Mouse (Mus musculus): ENCODE results near the gene Eci3.
"Not testable (repeated sequence)": the region's sequence is repeated elsewhere in the genome, so short reads cannot be mapped to it uniquely, and the experiment has no call there.

Eci3 gene

DNA sequence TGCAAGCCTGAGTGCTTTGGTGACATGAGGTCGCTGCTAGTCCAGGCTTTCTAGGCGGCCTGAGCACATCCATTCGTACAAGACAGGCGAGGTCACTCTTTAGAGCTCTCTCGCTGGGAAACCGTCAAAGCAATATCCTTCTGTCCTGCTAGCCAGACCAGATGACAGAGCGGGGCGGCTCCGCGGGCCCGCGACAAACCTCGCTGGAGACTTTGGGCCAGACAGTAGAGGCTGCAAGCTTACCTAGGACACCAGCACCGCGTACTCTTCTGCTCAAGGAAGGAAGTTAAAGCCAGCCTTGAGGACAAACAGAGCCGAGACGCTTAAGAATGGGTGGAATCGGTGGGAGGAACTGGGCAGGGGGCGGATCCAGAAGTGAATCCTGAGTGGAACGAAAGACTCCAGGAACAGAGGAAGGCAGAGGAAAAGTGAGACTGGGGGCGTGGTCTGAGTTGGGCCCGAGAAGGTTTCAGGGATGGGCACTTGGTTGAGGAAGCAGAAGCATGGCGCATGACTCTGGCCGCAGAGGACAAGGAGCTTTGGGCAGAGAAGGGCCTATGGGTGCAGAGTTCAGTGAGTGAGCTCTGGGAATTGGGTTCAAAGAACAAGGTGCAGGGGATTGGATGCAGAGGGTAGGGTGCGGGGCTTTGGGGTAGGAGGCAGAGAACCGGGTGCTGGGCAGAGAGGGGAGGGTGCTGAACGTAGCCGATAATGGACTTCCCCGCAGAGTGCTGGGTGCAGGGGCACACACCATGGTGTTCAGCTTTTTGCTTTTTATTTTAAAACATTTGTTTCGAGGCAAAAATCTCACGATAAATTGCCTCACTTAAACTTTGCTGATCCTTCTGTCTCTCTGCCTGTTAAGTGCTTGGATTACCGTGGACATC, at the start of gene Eci3:
TSS of gene Eci3 (minus strand) at position 300 of the 887 bp plus-strand sequence.
- no peak for DNase-seq (ENCODE audit: extremely low read depth, low read depth)

DNA sequence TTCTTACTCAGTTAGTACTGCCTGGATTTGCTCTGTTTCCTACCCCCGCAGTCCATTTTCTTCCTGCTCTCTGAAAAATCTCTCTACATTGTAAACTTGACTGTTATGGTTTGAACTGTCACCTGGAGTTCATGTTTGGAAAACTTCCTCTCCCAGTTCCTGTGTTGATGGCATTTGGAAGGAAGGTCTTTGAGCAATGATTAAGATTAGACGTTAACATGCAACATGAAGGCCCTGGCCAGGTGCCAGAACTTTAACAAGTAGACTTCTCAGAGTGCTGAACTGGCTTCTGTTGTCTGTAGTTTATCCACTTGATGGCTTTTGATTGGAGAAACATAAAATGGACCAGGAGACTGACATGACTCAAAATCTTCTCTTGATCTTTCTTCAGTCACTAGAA, 32.3 kb upstream of the Eci3 start:
- DNase-seq (ENCODE audit: extremely low read depth, low read depth), result no peak

DNA sequence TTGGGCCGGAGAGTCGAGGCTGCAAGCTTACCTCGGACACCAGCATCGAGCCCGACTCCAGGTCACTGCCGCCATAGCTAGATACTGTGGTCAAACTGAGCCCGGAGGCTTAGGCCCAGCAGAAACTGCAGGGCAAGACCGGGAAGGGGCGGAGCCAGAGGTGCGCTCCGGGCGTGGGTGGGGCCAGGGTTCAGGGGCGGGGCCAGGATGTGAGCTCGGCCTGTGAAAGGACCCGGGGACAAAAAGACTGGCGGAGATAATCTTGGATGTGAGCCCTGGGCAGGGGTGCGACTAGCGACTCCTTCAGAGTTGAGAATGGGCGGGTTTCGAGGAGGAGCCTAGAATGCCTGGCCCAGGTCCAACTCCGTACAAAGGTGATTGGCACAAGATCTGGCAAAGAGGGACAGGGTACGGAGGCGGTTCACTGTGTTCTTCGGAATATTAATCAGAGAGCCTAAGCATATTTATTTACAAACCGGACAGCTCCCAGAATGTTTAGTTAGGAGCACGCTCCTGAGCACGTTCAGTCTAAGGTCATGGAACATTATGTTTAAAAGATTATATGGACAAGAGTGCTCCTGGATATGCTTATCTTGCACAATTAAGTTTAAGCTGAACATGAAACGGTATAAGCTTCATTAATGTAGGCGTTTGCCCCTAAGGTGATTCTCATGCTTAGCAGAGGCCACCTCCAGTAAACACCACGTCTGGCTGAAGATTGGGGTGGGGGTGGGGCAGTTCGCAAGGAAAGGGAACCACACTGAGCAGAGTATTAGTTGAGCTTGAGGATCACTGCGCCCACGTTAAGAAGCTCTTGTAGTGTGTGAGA, 30.6 kb upstream of the Eci3 start:
- DNase-seq (ENCODE audit: extremely low read depth, low read depth), result peak; percentile 94

DNA sequence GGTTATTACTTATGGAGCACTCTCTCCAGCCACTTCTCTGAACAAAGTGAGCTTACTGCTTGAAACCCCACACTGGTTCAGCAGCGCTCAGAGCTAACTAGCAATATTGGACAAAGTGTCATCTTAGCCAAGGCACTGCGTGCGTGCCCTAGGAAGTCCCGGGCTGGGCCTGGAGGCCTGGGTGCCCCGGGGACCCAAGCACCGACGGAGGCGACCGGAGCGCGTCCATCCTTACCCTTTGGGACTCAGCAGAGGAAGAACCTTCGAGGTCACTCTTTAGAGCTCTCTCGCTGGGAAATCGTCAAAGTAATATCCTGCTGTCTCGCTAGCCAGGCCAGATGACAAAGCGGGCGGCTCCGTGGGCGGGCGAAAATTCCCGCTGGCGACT, 30.0 kb upstream of the Eci3 start:
- peak; percentile 41 for DNase-seq (ENCODE audit: extremely low read depth, low read depth)

DNA sequence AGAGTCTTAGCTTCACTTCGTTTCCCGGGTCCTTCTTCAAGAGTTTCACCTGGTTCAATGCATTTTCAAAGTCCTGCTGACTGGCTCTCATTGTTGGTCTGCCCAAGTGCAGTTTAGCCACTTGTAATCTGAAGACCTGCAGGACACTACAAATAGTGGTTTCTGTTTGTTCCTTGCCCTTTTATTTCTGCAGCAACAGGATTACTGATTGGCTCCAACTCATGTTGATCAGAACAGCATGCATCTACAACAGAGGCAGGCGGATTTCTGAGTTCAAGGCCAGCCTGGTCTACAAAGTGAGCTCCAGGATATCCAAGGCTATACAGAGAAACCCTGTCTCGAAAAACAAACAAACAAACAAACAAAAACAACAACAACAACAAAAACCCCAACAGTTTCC, 29.5 kb upstream of the Eci3 start:
- no peak for DNase-seq (ENCODE audit: extremely low read depth, low read depth)

DNA sequence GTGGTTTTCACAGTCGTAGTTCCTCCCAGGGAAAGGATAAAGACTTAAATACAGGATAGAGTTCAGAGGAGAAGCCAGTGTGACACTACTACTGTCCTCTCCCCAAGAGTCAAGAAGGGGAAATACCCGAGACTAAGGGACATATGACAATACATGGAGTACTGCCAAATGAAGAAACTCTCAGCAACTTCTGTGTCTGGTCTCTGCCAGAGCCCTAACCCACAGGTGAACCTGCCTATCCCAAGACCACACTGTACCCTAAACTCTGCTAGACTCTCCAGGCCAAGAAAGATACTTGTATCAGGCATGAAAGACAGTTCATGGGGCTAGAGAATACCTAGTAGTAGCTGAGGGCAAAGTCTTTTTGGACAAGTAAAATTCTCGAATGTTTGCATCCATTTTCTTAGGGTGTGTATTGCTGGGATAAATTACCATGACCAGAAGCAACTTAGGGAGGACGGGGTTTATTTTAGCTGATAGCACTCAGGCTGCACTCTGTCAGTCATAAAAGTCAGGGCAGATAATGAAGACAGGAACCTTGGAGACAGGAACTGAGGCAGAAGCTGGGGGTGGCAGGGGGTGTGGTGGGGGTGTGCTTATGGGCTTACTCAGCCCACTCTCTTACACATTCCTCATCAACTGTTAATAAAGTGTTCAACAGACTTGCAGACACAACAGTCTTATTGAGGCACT, 28.1 kb upstream of the Eci3 start:
- DNase-seq (ENCODE audit: extremely low read depth, low read depth), result peak; percentile 26

DNA sequence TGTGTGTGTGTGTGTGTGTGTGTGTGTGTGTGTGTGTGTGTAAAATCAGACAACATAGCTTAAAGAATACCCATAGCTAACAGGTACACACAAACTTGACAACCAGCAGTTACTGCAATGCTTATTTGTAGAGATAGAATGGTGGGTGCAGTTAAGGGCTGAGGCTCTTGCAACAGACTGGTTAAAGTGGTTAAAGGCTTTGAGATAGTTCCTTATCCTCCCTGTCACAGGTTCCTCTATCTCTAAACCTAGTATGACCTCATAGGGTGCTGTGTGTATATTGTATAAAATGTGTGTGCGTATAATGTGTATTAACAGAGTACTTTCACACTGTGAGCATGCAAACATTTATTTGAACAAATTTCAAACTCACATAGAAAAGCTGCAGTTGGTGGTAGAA, 19.9 kb upstream of the Eci3 start:
- DNase-seq (ENCODE audit: extremely low read depth, low read depth), result peak; percentile 20

DNA sequence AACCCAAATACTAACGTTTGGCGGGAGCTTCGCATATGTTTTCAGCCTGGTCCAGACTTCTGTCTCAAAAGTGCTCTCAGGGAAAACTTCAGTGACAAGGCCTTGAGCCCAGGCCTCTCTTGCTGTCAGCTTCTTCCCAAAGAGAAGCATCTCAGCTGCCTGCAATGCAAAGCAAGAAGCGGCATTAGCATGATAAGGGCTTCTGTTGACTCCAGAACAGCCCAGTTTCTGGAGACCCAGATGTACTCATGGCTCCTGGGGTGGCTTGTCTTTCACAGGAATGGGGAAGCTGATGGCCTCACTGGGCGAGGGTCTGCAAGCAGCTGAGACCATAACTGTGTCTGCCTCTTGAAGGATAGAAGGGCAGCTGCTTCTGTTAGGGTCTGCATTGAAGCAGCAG, 15.0 kb upstream of the Eci3 start:
- not testable (repeated sequence) for DNase-seq (ENCODE audit: extremely low read depth, low read depth)

DNA sequence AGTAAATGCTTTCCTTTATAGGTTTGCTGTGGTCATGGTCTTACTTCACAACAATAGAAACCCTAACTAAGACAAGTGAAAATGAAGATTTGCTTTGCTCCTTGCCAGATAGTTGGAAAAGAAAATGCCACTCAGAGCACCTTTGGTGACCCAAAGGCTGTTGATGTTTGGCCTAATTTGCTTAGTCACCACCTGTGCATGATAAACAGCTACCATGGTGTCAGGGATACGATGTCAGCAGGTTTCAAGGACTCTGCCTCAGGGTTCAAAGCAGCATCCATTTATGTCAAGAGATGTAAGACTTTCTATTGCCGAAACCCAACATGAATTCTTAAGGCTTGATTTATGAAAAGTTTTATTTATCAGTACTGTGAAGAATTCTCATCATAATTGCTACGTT, 13.8 kb upstream of the Eci3 start:
- DNase-seq (ENCODE audit: extremely low read depth, low read depth), result no peak

DNA sequence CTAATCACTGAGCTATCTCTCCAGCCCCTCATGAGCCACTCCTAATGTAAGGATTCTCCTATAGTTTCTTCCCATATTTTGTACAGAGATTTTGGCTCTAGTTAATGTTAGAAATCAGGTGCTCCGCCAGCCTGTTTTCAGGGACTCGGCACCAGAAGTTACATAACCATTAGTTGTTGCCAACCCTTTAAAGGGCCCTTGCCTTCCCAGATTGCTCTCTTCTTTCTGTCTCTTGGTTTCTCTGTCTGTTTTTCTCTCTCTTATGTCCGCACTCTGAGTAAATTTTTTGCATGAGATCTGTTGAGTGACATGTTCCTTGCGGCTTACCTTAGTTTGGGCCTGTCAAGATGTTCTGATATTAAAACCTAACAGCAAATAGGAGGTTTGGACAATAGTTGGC, 12.5 kb upstream of the Eci3 start:
- DNase-seq (ENCODE audit: extremely low read depth, low read depth), result no peak

DNA sequence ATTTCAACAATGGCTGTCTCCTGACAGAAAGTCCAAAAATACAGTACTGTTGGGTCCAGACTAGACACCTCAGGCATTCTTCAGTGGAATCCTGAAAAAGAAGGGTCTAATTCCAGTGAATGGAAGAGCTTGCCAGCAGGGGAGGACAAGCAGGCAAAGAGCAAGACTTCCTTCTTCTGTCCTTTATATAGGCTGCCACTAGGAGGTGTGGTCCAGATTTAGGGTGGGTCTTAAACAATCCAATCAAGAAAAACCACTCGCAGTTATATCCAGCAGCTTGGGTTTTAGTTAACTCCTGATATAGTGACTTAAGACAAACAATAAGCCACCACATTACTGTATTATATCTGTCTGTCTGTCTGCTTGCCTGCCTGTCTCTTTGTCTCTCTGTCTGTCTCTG, 10.2 kb upstream of the Eci3 start:
- DNase-seq (ENCODE audit: extremely low read depth, low read depth), result peak; percentile 50

DNA sequence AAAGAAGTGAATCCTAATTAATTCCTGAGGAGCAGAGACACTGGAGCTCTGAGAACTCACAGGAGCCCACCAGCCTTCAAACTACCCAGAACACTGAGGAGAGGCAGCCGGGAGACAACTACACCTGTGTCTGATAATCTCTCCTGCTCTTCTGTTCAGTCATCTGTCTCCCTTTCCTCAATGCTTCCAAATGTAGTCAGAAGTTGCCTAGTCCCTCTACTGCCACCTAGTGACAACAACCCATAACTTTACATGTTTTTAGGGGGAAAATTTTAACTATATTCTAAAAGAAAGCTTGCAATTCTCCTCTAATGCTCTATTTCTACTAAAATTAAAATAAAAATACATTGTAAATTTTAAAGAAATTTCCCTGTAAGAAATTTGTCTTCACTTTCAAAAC, 9.5 kb upstream of the Eci3 start:
- peak; percentile 50 for DNase-seq (ENCODE audit: extremely low read depth, low read depth)

DNA sequence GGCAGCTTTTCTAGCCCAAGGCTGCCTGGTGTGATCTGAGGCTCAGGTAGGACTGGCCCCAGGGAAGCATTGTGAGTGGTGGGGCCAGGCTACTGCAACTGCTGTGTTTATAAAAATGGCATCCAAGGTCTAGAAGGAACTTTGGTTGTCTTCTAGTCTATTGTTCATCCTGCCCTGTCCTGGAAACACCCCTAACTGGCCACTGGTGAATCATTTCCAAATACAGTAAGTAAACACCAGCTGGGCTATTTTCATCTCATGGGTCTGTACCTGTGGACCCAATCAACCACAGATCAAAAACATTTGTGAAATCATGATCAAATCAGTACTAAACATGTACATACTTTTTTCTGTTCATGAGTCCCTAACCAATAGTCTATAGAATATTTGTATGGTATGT, 8.8 kb upstream of the Eci3 start:
- not testable (repeated sequence) for DNase-seq (ENCODE audit: extremely low read depth, low read depth)

DNA sequence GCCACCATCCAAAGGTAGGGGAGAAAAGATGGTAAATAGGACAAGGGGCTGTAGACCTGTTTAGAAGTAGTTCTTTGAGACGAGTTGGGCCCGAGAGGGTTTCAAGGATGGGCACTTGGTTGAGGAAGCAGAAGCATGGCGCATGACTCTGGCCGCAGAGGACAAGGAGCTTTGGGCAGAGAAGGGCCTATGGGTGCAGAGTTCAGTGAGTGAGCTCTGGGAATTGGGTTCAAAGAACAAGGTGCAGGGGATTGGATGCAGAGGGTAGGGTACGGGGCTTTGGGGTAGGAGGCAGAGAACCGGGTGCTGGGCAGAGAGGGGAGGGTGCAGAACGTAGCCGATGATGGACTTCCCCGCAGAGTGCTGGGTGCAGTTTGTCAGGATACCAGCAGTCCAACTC, 2.0 kb upstream of the Eci3 start:
- not testable (repeated sequence) for DNase-seq (ENCODE audit: extremely low read depth, low read depth)

DNA sequence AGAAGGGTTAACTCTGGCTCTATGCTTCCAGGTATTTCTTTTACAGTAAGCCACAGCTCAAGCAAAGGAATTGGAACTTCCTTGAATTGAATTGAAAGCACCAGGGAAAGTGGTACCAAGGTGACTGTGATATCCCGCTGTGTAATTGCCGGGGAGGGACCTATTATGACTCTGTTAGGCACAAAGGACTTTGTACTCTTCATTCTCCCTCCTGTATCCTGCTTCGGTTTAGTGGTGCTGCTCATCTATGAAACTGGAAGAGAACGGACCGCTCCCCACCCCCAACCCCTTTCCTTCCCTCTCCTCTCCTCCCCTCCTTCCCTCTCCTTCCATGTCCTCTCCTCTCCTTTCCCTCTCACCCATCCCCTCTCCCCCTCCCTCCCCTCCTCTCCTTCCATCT, 1.3 kb upstream of the Eci3 start:
- no peak for DNase-seq (ENCODE audit: extremely low read depth, low read depth)

DNA sequence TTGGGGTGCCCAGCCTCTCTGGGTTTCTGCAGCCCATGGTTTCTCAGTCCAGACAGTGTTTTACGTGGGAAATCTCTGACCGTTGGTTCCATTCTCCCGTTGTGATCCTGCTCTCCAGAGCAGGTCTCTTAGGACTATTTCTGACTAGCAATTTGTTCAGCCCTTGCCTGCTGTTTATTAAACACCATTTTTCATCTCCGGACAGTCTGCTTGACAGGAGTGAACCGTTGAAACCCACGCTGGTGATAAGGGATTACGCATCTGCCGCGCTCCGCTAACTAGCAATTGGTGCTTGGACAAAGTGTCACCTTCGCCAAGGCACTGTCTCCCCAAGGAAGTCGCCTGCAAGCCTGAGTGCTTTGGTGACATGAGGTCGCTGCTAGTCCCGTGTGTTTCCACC, 809 bp upstream of the Eci3 start:
- DNase-seq (ENCODE audit: extremely low read depth, low read depth), result no peak

DNA sequence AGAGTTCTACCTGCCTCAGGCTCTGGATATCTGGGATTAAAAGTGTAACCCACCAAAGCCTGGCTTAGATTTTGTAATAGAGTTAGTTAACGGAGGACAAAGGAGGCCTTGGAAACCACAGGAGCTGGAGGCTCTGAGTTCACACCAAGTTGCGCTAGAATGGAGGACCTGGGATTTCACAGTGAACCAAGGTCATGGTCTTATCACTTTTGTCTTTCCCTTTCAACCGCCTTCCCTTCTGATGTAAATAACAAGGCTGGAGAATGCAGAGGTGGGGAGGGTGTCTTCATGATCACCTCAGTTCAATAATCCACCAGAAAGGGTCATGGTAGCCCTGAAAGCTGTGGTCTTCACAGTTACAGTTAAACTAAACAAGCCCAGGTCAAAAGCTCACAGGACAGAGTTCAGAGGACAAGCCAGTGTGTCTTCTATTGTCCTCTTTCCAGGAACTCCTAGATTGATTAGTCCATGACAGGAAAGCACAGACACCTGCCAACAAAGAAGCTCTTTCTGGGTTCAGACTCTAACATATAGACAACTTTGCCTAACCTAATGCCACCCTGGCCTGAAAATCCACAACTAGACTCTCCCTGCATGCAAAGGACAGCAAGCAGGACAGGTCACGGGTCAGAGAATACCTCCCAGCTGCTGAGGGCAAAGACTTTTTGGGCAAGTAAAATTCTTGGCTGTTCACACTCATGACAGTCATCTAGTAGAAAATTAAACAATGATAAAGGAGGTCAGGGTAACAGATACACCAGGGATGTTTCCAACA, 2.4 kb downstream of the Eci3 start:
- no peak for DNase-seq (ENCODE audit: extremely low read depth, low read depth)

DNA sequence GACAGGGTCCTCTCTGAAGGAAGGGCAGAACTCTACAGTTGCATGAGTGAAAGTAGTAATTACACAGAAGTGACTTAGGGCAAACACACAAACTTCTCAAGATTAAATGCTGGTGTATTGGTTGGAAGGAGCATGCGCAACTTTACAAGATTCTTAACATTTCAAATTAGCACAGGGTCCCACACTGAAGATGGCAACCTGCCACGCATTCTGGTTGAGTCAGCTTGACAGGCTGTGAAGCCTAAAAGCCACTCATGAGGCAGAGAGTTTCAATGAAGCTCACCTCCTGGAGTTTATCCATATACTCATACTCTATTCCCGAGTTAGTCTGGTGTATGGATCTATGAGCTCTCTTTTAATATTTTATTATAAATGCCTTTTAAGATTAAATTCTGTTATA, 5.5 kb downstream of the Eci3 start:
- not testable (repeated sequence) for DNase-seq (ENCODE audit: extremely low read depth, low read depth)

DNA sequence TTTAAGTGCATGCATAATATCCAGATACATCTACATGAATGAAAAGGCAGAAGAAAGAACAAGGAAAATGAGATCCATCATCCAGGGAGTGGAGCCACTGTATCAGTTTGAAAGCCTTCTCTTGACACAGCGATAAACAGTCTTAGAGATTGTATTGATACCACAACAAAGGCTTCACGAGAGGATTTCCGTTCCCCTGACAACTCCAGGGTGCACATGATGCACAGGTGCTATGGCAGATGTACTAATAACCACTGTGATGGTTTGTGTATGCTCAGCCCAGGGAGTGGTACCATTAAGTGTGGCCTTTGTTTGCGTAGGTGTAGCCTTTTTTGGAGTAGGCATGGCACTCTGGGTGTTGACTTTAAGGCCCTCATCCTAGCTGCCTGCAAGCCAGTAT, 6.7 kb downstream of the Eci3 start:
- no peak for DNase-seq (ENCODE audit: extremely low read depth, low read depth)

DNA sequence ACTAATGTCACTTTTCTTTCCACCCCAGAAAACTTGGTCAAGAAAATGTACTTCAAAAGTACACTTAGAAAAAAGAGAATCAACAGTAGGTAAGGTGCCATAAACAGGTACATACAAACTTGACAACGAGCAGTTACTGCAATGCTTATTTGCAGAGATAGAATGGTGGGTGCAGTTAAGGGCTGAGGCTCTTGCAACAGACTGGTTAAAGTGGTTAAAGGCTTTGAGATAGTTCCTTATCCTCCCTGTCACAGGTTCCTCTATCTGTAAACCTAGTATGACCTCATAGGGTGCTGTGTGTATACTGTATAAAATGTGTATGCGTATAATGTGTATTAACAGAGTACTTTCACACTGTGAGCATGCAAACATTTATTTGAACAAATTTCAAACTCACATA, 12.2 kb downstream of the Eci3 start:
- peak; percentile 38 for DNase-seq (ENCODE audit: extremely low read depth, low read depth)

DNA sequence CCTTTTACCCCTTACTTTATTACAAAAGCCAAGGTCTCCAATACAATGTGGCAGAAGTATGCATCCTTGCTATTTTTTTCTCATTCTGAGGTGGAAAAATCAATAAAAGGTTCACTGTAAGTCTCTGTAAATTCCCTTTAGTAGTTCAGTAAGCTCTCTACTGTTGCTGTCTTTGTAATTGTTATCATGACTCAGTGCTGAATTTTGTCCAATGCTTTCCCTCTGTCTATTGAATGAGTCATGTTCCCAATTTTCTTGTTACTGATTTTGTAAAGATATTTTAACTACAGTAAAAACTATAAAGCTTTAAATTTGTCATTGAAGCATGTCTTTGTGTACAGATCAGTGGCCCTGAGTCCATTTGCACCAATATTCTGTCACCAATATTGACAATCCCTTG, 21.2 kb downstream of the Eci3 start:
- no peak for DNase-seq (ENCODE audit: extremely low read depth, low read depth)
